Mouse (Mus musculus): ENCODE measurements at regions not wholly inside any gene's neighbourhood (a gene's known extent, or its start where the extent isn't known, plus 50 kb on each side); places are given as distances from the start of the nearest gene placed in this dataset.
A peak's percentile ranks its signal among the peaks of the same experiment; 100 is the strongest.

DNA sequence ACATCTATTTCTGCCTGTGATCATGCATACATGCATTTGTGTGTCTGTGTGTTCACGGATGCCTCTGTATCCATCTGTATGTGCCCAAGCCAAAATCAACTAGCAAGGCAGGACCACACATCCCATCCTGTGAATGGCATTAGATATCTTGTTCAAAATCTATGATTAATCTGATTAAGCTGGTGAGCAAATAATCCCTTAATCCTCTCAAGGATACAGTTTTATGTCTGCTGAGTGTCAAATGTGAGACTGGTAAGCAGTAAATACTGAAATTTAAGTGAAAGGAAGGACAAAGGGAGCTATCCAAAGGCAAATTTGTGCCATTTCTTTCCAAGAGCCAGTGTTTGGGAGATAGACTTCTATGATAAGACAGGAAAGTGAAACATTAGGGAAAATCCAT is 683.4 kb downstream of the Cypt12 start:
- H3K27me3 ChIP-seq (replicated peaks; ENCODE audit: control insufficient read depth, insufficient read depth, low read length): no peaks in the 10 kb centered on the region
- no peak overlapping the region for H3K4me3 ChIP-seq (ENCODE audit: low read depth, low read length)
- no peaks in the 10 kb centered on the region for H3K36me3 ChIP-seq (ENCODE audit: control insufficient read depth, insufficient read depth, low read length)
- H3K9me3 ChIP-seq (ENCODE audit: control insufficient read depth, low read length): no peaks in the 10 kb centered on the region
- no peaks in the 10 kb centered on the region for H3K4me1 ChIP-seq (ENCODE audit: control insufficient read depth, insufficient read depth, low read length)
- 90% methylated on average over 1 of the region's 1 CpGs for WGBS
- no peak overlapping the region for H3K9ac ChIP-seq (ENCODE audit: low read depth, low read length)
- no peak overlapping the region for H3K4me2 ChIP-seq (ENCODE audit: low read depth, low read length)
- H3K27ac ChIP-seq (replicated peaks; ENCODE audit: low read depth, low read length): no peak overlapping the region
- DNase-seq (ENCODE audit: low spot score): no peak
- no peak for ATAC-seq (ENCODE audit: low read depth)

DNA sequence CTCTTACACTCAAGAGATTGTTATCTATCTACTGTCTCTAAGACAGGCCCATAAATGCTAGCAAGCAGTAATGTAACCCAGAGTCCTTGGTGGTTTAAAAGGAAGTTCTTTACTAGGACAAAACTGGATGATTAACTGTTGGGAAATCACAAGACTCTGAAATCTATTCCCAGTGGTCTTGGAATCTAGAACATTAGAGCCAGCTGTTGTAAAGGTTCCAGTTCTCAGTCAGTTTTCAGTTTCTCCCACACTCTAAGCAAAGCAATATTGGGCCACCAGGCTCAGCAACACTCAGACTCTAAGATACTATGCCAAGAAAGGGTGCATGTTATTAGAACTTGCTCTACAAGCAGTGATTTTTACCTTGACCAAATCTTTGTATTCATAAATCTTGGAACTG is 686.6 kb downstream of the Cypt12 start:
- H3K36me3 ChIP-seq (ENCODE audit: control insufficient read depth, insufficient read depth, low read length): no peaks in the 10 kb centered on the region
- H3K4me3 ChIP-seq (ENCODE audit: low read depth, low read length): no peak overlapping the region
- no peak overlapping the region for H3K27ac ChIP-seq (replicated peaks; ENCODE audit: low read depth, low read length)
- H3K9me3 ChIP-seq (ENCODE audit: control insufficient read depth, low read length): no peaks in the 10 kb centered on the region
- H3K27me3 ChIP-seq (replicated peaks; ENCODE audit: control insufficient read depth, insufficient read depth, low read length): no peaks in the 10 kb centered on the region
- H3K4me1 ChIP-seq (ENCODE audit: control insufficient read depth, insufficient read depth, low read length): no peaks in the 10 kb centered on the region
- H3K9ac ChIP-seq (ENCODE audit: low read depth, low read length): no peak overlapping the region
- ATAC-seq (ENCODE audit: low read depth) (no peak), DNase-seq (ENCODE audit: low spot score) (no peak)
- H3K4me2 ChIP-seq (ENCODE audit: low read depth, low read length): no peak overlapping the region

DNA sequence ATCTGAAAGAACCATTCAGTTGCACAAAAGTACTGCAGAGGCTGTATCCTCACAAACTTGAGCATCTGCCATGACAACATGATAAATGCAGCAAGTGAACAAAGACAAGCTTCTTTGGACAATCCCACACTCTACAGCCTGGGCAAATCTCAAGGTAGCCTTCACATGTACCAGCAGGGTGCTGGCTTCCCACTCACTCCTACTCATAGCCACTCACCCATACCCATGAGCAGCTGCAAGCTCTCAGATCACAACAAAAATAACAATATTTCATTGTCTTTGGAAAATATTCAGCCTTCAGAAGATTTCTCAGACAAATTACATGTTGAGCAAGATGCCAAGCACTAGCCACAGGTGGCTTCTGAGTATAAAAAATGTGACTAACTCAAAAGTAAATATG is 689.3 kb downstream of the Cypt12 start:
- ATAC-seq (ENCODE audit: low read depth): no peak
- no peak overlapping the region for H3K4me2 ChIP-seq (ENCODE audit: low read depth, low read length)

DNA sequence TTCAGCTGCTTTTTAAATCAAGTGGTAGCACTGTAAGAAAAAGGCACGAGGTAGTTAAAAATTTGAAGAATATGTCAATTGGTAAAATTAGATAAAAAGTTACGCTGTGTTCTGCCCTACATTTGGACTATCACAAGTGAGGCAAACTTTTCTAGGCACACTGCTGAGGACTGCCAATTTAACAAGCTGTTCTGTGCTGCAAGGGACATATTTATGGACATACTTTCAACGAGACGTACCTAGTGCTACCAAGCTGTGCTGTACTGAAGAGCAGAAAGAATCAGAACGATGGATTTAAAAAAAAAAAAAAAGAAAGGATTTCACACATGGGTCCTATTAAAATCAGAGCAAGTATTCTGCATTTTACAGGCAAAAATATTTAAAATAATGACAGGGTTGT is 692.1 kb downstream of the Cypt12 start:
- Histone ChIP-seq H3K36me3 (ENCODE audit: control insufficient read depth, insufficient read depth, low read length) (no peaks in the 10 kb centered on the region), H3K27ac (replicated peaks; ENCODE audit: low read depth, low read length) (no peak overlapping the region), H3K4me3 (ENCODE audit: low read depth, low read length) (no peak overlapping the region), H3K4me2 (ENCODE audit: low read depth, low read length) (no peak overlapping the region), H3K9me3 (ENCODE audit: control insufficient read depth, low read length) (no peaks in the 10 kb centered on the region), H3K9ac (ENCODE audit: low read depth, low read length) (no peak overlapping the region), H3K27me3 (replicated peaks; ENCODE audit: control insufficient read depth, insufficient read depth, low read length) (no peaks in the 10 kb centered on the region), H3K4me1 (ENCODE audit: control insufficient read depth, insufficient read depth, low read length) (no peaks in the 10 kb centered on the region)
- ATAC-seq (ENCODE audit: low read depth) (no peak), DNase-seq (ENCODE audit: low spot score) (no peak)
- WGBS: 58% methylated on average over 5 of the region's 5 CpGs

More for the DNA sequence above, 689.3 kb downstream of the Cypt12 start:
- Histone ChIP-seq H3K4me1 (ENCODE audit: control insufficient read depth, insufficient read depth, low read length) (no peaks in the 10 kb centered on the region), H3K27me3 (replicated peaks; ENCODE audit: control insufficient read depth, insufficient read depth, low read length) (no peaks in the 10 kb centered on the region), H3K36me3 (ENCODE audit: control insufficient read depth, insufficient read depth, low read length) (no peaks in the 10 kb centered on the region), H3K9ac (ENCODE audit: low read depth, low read length) (no peak overlapping the region), H3K4me3 (ENCODE audit: low read depth, low read length) (no peak overlapping the region), H3K9me3 (ENCODE audit: control insufficient read depth, low read length) (no peaks in the 10 kb centered on the region), H3K27ac (replicated peaks; ENCODE audit: low read depth, low read length) (no peak overlapping the region)
- DNase-seq (ENCODE audit: low spot score): no peak

DNA sequence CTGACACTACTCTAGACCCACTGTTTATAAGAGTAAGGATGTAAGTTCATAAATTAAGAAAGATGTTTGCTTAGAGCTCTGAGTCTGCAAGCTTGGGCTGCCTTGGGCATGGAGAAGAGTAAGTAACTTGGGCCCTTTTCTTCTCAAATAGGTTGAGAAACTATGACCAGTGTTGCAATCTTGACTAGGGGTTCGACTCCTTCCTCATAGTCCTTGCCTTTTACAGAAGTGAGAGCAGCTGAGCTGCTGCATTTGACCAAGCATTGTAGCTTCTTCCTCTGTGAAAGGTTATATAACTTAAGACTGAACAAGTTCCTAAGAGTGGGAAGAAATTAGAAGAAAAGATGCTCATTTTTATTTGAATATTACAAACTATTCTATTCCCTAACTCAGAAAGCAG is 693.5 kb downstream of the Cypt12 start:
- Histone ChIP-seq H3K27ac (replicated peaks; ENCODE audit: low read depth, low read length) (no peak overlapping the region), H3K4me2 (ENCODE audit: low read depth, low read length) (no peak overlapping the region), H3K4me3 (ENCODE audit: low read depth, low read length) (no peak overlapping the region), H3K9ac (ENCODE audit: low read depth, low read length) (no peak overlapping the region), H3K9me3 (ENCODE audit: control insufficient read depth, low read length) (no peaks in the 10 kb centered on the region), H3K4me1 (ENCODE audit: control insufficient read depth, insufficient read depth, low read length) (no peaks in the 10 kb centered on the region), H3K36me3 (ENCODE audit: control insufficient read depth, insufficient read depth, low read length) (no peaks in the 10 kb centered on the region), H3K27me3 (replicated peaks; ENCODE audit: control insufficient read depth, insufficient read depth, low read length) (no peaks in the 10 kb centered on the region)
- DNase-seq (ENCODE audit: low spot score) (no peak), ATAC-seq (ENCODE audit: low read depth) (no peak)
- 93% methylated on average over 1 of the region's 1 CpGs for WGBS

DNA sequence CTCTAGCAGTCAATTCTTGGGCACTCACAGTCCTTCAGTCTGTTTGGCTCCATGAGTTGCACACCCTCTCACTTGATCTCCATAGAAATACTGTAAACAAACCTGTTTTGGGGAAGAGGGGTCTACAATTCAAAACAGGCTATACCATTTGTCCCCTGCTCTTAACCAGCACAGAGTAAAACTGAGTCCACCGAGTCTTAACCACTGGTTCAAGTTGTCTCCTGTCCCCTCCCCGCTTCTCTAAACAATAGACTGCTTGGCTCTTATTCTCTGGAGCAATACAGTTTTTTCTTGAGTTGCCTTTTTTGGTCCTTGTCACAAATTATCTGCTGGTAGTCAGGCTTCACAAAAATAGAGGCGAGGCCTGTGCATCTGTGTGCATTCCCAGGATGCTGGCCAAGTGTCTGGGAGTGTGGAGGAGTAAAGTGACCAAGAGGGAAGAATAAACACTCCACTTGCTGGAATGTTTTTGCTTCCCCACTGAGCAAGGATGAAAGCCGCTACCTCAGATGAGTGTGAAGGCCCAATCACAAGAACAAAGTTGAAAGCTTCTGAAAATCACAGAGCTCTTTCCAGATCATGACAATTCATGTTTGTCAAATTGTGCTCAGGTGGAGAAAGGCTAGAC is 695.3 kb downstream of the Cypt12 start:
- Histone ChIP-seq H3K27ac (replicated peaks; ENCODE audit: low read depth, low read length) (no peak overlapping the region), H3K4me2 (ENCODE audit: low read depth, low read length) (no peak overlapping the region), H3K4me3 (ENCODE audit: low read depth, low read length) (no peak overlapping the region), H3K36me3 (ENCODE audit: control insufficient read depth, insufficient read depth, low read length) (no peaks in the 10 kb centered on the region), H3K9me3 (ENCODE audit: control insufficient read depth, low read length) (no peaks in the 10 kb centered on the region), H3K9ac (ENCODE audit: low read depth, low read length) (no peak overlapping the region), H3K27me3 (replicated peaks; ENCODE audit: control insufficient read depth, insufficient read depth, low read length) (no peaks in the 10 kb centered on the region), H3K4me1 (ENCODE audit: control insufficient read depth, insufficient read depth, low read length) (no peaks in the 10 kb centered on the region)
- WGBS: 78% methylated on average over 4 of the region's 4 CpGs
- ATAC-seq (ENCODE audit: low read depth) (no peak), DNase-seq (ENCODE audit: low spot score) (no peak)

DNA sequence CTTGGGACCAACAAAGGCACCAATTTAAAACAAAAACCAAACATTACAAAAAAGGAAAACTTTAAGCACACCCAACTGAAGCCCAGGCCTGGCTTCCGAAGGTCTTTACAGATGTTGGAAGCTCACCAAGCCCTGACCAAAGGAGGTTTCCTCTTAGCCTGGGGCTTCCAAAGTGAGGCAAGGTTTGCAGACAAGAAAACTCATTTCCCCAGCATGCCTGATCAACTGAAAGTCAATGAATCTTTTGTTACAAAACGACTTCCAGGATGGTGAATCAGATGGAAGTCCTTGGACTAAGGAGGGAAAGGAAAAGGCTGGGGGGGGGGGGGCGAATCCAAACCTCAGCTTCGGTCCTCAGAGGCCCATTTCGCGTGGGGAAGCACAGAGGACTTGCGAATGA is 697.3 kb downstream of the Cypt12 start:
- Histone ChIP-seq H3K27me3 (replicated peaks; ENCODE audit: control insufficient read depth, insufficient read depth, low read length) (no peaks in the 10 kb centered on the region), H3K9ac (ENCODE audit: low read depth, low read length) (no peak overlapping the region), H3K4me2 (ENCODE audit: low read depth, low read length) (no peak overlapping the region), H3K9me3 (ENCODE audit: control insufficient read depth, low read length) (no peaks in the 10 kb centered on the region), H3K36me3 (ENCODE audit: control insufficient read depth, insufficient read depth, low read length) (no peaks in the 10 kb centered on the region), H3K27ac (replicated peaks; ENCODE audit: low read depth, low read length) (no peak overlapping the region), H3K4me3 (ENCODE audit: low read depth, low read length) (no peak overlapping the region), H3K4me1 (ENCODE audit: control insufficient read depth, insufficient read depth, low read length) (no peaks in the 10 kb centered on the region)
- DNase-seq (ENCODE audit: low spot score) (peak; percentile 8), ATAC-seq (ENCODE audit: low read depth) (no peak)
- WGBS: 35% methylated on average over 7 of the region's 7 CpGs

DNA sequence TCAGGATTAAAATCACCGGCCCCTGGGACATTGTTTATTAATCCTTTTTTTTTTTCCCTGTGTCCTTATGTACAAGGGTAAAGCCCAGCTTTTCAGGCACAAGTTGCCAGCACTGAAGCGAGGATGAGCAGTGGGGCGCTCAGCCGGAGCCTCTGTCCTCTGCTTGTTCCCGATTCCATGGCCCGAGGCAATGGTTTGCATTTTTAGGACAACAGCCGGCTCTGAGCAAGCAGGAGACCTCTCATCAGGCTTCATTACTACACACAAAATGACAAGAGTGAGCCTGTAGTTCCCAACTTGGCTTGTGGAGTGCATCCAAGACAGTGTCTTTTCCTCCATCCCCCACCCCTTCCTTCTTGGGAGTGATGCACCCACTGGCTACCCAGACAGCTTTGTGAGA is 697.7 kb downstream of the Cypt12 start:
- ATAC-seq (ENCODE audit: low read depth) (no peak), DNase-seq (ENCODE audit: low spot score) (no peak)
- Histone ChIP-seq H3K9ac (ENCODE audit: low read depth, low read length) (no peak overlapping the region), H3K27ac (replicated peaks; ENCODE audit: low read depth, low read length) (no peak overlapping the region), H3K9me3 (ENCODE audit: control insufficient read depth, low read length) (no peaks in the 10 kb centered on the region), H3K27me3 (replicated peaks; ENCODE audit: control insufficient read depth, insufficient read depth, low read length) (no peaks in the 10 kb centered on the region), H3K4me1 (ENCODE audit: control insufficient read depth, insufficient read depth, low read length) (no peaks in the 10 kb centered on the region), H3K4me2 (ENCODE audit: low read depth, low read length) (no peak overlapping the region), H3K36me3 (ENCODE audit: control insufficient read depth, insufficient read depth, low read length) (no peaks in the 10 kb centered on the region), H3K4me3 (ENCODE audit: low read depth, low read length) (no peak overlapping the region)
- 44% methylated on average over 7 of the region's 7 CpGs for WGBS

DNA sequence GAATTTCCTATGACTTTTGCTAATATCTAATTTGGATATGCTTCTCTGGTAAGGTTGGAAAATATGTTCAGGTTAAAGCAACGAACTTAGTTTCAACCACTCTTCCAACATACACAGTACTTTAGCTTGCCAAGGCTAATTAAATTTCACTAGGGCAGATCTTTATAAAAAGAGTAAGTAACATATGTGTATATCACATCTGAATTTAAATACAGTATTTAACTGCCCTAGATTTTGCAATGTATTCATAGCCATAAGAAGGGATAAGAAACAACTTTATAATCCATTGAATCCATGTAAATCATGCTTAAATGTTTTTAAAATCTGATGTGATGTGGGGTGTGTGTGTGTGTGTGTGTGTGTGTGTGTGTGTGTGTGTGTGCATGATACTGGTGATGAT is 705.3 kb downstream of the Cypt12 start:
- Histone ChIP-seq H3K4me3 (ENCODE audit: low read depth, low read length) (no peak overlapping the region), H3K4me1 (ENCODE audit: control insufficient read depth, insufficient read depth, low read length) (no peaks in the 10 kb centered on the region), H3K9me3 (ENCODE audit: control insufficient read depth, low read length) (no peaks in the 10 kb centered on the region), H3K9ac (ENCODE audit: low read depth, low read length) (no peak overlapping the region), H3K27me3 (replicated peaks; ENCODE audit: control insufficient read depth, insufficient read depth, low read length) (no peaks in the 10 kb centered on the region), H3K27ac (replicated peaks; ENCODE audit: low read depth, low read length) (no peak overlapping the region), H3K4me2 (ENCODE audit: low read depth, low read length) (no peak overlapping the region), H3K36me3 (ENCODE audit: control insufficient read depth, insufficient read depth, low read length) (no peaks in the 10 kb centered on the region)
- no peak for DNase-seq (ENCODE audit: low spot score)
- no peak for ATAC-seq (ENCODE audit: low read depth)
- WGBS: 81% methylated on average over 1 of the region's 1 CpGs
